Mouse (Mus musculus): Measurements from ENCODE around the gene Traf1. TPM values are rescaled to one million over a fixed set of nuclear protein-coding genes. Genes with fewer than 3 reads are reported as not detected.
A peak's percentile ranks its signal among the peaks of the same experiment; 100 is the strongest.

Gene Traf1
- polyA plus RNA-seq, 1 experiment from 2014 or later = 2.9 TPM

DNA sequence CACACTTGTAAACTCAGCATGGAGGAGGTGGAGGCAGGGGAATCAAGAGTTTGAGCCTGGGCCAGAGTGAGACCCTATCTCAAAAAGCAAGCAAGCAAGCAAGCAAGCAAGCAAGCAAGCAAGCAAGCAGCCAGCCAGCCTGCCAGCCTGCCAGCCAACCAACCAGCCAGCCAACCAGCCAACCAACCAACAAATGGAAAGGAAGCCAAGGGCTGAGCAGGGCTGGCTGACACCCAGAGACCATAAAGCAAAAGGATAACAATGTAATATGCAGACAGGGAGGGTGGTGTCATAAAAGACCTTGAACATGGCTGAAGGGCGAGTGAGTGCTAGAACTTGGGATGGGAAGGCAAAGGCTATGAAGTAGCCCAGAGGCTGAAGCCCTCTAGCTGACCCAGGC lies 61.2 kb downstream of the Traf1 start:
- no peak overlapping the region for H3K4me2 ChIP-seq (ENCODE audit: low read depth, low read length)
- peaks cover 8% of the 10 kb centered on the region for H3K4me1 ChIP-seq (ENCODE audit: control insufficient read depth, insufficient read depth, low read length)
- H3K9me3 ChIP-seq (ENCODE audit: control insufficient read depth, low read length) = no peaks in the 10 kb centered on the region
- no peak overlapping the region for H3K9ac ChIP-seq (ENCODE audit: low read depth, low read length)
- H3K36me3 ChIP-seq (ENCODE audit: control insufficient read depth, insufficient read depth, low read length) = no peaks in the 10 kb centered on the region
- no peak overlapping the region for H3K4me3 ChIP-seq (ENCODE audit: low read length)
- 86% methylated on average over 1 of the region's 1 CpGs for WGBS
- no peak overlapping the region for H3K27ac ChIP-seq (ENCODE audit: low read length)
- no peaks in the 10 kb centered on the region for H3K27me3 ChIP-seq (replicated peaks; ENCODE audit: control insufficient read depth, insufficient read depth, low read length)
- ATAC-seq = no peak

DNA sequence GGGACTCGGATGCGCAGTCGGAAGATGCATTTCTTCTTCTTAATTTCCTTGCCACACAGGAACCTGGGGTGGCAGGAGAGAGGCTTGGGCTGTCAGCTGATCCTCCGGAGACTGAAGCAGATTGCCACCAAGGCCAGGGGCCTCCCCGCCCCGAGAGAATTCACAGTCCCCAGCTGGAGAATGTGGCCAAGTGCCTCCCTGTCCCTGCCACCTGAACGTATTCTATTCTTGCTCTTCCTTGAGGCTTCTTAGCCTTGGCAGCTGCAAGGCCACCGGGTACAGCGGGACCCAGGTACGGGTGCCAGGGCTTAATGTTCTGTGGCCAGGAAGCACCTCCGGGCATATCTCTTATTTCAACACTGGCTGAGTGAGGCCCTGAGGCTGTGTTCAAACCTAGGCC lies 61.9 kb downstream of the Traf1 start:
- no peak overlapping the region for H3K27ac ChIP-seq (ENCODE audit: low read length)
- H3K4me1 ChIP-seq (ENCODE audit: control insufficient read depth, insufficient read depth, low read length) = peaks cover 7% of the 10 kb centered on the region
- H3K4me3 ChIP-seq (ENCODE audit: low read length) = no peak overlapping the region
- no peaks in the 10 kb centered on the region for H3K9me3 ChIP-seq (ENCODE audit: control insufficient read depth, low read length)
- H3K27me3 ChIP-seq (replicated peaks; ENCODE audit: control insufficient read depth, insufficient read depth, low read length) = no peaks in the 10 kb centered on the region
- H3K4me2 ChIP-seq (ENCODE audit: low read depth, low read length) = no peak overlapping the region
- H3K36me3 ChIP-seq (ENCODE audit: control insufficient read depth, insufficient read depth, low read length) = no peaks in the 10 kb centered on the region
- 87% methylated on average over 11 of the region's 11 CpGs for WGBS
- H3K9ac ChIP-seq (ENCODE audit: low read depth, low read length) = no peak overlapping the region
- ATAC-seq = no peak

DNA sequence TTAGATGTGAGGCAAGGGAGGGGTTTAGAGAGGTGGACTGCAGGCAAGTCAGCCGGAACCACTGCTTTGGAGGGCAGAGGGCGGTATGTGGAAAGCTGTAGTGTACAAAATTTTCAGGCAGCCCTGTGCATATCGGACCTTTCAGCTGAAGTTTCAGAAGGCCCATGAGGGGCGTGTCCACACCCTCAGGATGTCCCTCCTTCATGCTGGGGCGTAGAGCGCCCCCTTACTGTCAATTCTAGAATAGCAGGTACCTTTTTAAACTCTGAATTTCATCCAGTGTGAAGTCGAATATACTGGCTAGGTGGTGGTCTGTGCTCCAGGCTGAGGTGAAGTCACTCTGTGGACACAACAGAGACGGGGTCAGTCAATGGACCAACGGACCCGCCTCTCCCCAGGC lies 63.8 kb downstream of the Traf1 start:
- no peak overlapping the region for H3K27ac ChIP-seq (ENCODE audit: low read length)
- no peak overlapping the region for H3K4me3 ChIP-seq (ENCODE audit: low read length)
- 25% methylated on average over 10 of the region's 10 CpGs for WGBS
- no peak overlapping the region for H3K9ac ChIP-seq (ENCODE audit: low read depth, low read length)
- no peak overlapping the region for H3K4me2 ChIP-seq (ENCODE audit: low read depth, low read length)
- H3K36me3 ChIP-seq (ENCODE audit: control insufficient read depth, insufficient read depth, low read length) = no peaks in the 10 kb centered on the region
- H3K9me3 ChIP-seq (ENCODE audit: control insufficient read depth, low read length) = no peaks in the 10 kb centered on the region
- no peaks in the 10 kb centered on the region for H3K27me3 ChIP-seq (replicated peaks; ENCODE audit: control insufficient read depth, insufficient read depth, low read length)
- ATAC-seq = peak; percentile 63; the same call in 1 of the 2 replicates
- no peaks in the 10 kb centered on the region for H3K4me1 ChIP-seq (ENCODE audit: control insufficient read depth, insufficient read depth, low read length)

DNA sequence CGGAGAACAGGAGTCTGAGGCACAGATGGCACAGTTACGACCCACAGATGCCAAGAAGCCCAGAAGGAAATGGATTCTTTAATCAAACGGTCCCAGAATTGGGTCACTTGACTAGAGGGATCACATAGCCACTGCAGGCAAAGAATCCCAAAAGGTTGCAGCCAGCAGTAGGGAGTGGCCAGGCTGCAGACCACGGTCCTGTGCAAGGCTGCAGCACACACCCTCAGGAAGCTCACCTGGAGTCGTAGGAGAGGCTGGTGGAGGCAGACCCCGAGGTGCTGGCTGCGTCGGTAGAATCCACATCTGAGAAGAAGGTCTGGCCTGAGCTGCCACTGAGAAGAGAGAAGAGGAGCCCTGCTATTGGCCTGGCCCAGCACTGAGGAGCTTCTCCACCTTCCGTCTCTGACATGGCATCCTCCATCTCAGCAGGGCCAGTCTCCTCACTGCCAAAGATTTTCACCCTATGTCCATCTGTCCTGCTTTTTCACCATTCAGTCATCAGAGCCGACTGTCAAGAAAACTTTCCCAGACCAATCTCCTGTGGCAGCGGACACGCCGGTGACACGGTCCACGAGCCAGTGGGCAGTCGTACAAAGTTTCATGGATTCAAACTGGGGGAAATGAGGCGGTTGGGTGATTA lies 64.6 kb downstream of the Traf1 start:
- H3K36me3 ChIP-seq (ENCODE audit: control insufficient read depth, insufficient read depth, low read length) = no peaks in the 10 kb centered on the region
- H3K27ac ChIP-seq (ENCODE audit: low read length) = no peak overlapping the region
- H3K9me3 ChIP-seq (ENCODE audit: control insufficient read depth, low read length) = no peaks in the 10 kb centered on the region
- H3K9ac ChIP-seq (ENCODE audit: low read depth, low read length) = no peak overlapping the region
- H3K4me2 ChIP-seq (ENCODE audit: low read depth, low read length) = no peak overlapping the region
- no peak for ATAC-seq
- H3K27me3 ChIP-seq (replicated peaks; ENCODE audit: control insufficient read depth, insufficient read depth, low read length) = no peaks in the 10 kb centered on the region
- no peaks in the 10 kb centered on the region for H3K4me1 ChIP-seq (ENCODE audit: control insufficient read depth, insufficient read depth, low read length)
- no peak overlapping the region for H3K4me3 ChIP-seq (ENCODE audit: low read length)
- WGBS = 88% methylated on average over 17 of the region's 17 CpGs

DNA sequence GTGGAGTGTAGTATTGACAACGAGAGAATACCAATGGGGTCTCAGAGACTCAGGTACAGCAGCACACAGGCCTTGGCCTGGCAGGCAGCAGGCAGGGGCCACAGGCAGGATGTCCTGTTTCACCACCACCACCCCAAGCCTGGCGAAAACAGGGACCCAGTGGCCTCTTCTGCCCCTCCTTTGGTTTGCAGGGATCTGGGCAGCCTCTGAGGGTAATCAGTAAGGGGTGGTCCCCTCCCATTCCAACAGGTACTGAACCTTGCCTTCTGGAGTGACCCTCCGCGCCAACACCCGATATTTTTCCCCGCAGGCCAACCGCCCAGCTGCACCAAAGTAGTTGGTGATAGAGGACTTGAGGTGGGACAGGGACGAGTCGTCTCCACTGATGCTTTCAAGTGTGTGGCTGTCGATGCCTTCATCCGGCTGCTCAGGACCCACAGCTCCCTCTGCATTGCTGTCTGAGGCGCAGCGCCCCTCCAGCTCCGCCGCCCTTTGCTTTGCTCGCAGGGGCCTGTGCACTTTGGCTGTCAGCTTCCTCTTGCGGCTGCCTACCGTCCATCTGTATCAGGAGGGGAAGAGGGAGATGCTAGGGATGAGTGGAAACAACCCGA lies 66.0 kb downstream of the Traf1 start:
- H3K9ac ChIP-seq (ENCODE audit: low read depth, low read length) = no peak overlapping the region

DNA sequence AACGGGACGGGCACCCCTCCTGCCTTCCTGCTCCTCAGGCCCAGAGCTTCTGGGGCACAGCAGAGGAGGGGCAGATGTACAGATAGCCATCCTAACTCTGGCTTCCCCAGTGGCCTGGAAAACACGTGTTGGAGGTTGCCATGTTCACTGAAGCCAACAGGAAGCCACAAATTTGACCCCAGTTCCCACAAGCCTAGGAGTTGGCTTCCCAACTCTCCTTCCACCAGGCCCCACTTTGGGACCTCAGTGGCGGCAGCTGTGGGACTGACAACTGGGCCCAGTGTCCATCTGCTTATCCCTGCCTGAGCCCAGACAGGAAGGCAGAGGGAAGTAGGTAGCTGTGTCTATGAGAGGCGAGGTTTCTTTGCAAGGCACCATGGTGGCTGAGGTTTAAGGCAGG lies 67.6 kb downstream of the Traf1 start:
- H3K9ac ChIP-seq (ENCODE audit: low read depth, low read length) = no peak overlapping the region
- no peak for ATAC-seq
- 69% methylated on average over 5 of the region's 5 CpGs for WGBS
- no peak overlapping the region for H3K4me2 ChIP-seq (ENCODE audit: low read depth, low read length)
- H3K9me3 ChIP-seq (ENCODE audit: control insufficient read depth, low read length) = no peaks in the 10 kb centered on the region
- H3K4me3 ChIP-seq (ENCODE audit: low read length) = no peak overlapping the region
- no peaks in the 10 kb centered on the region for H3K36me3 ChIP-seq (ENCODE audit: control insufficient read depth, insufficient read depth, low read length)
- H3K27ac ChIP-seq (ENCODE audit: low read length) = no peak overlapping the region
- no peaks in the 10 kb centered on the region for H3K27me3 ChIP-seq (replicated peaks; ENCODE audit: control insufficient read depth, insufficient read depth, low read length)
- H3K4me1 ChIP-seq (ENCODE audit: control insufficient read depth, insufficient read depth, low read length) = no peaks in the 10 kb centered on the region

More for the DNA sequence above, 66.0 kb downstream of the Traf1 start:
- Histone ChIP-seq H3K4me3 (ENCODE audit: low read length) (no peak overlapping the region), H3K36me3 (ENCODE audit: control insufficient read depth, insufficient read depth, low read length) (no peaks in the 10 kb centered on the region), H3K27me3 (replicated peaks; ENCODE audit: control insufficient read depth, insufficient read depth, low read length) (no peaks in the 10 kb centered on the region), H3K9me3 (ENCODE audit: control insufficient read depth, low read length) (no peaks in the 10 kb centered on the region), H3K4me2 (ENCODE audit: low read depth, low read length) (no peak overlapping the region), H3K4me1 (ENCODE audit: control insufficient read depth, insufficient read depth, low read length) (no peaks in the 10 kb centered on the region), H3K27ac (ENCODE audit: low read length) (no peak overlapping the region)
- 85% methylated on average over 19 of the region's 19 CpGs for WGBS
- ATAC-seq = no peak

Other genes with a start within 250 kb of the Traf1 start
- 56.6 and 61.3 TPM in 2 replicates for gene Gapvd1, start 206.5 kb downstream of the Traf1 start, polyA plus RNA-seq (2015; fragmentation: Nextera tagmentation; extraction: Ambion mirVana)
- 991 and 1,092 TPM in 2 replicates for gene Hspa5, start 189.8 kb downstream of the Traf1 start, polyA plus RNA-seq (2015; fragmentation: Nextera tagmentation; extraction: Ambion mirVana)
- 40.9 and 47.0 TPM in 2 replicates for gene Rabepk, start 161.9 kb downstream of the Traf1 start, polyA plus RNA-seq (2015; fragmentation: Nextera tagmentation; extraction: Ambion mirVana)
- 60.0 and 61.2 TPM in 2 replicates for gene Fbxw2, start 135.5 kb downstream of the Traf1 start, polyA plus RNA-seq (2015; fragmentation: Nextera tagmentation; extraction: Ambion mirVana)
- not detected in 2 replicates for gene Gm34653, start 128.8 kb downstream of the Traf1 start, polyA plus RNA-seq (2015; fragmentation: Nextera tagmentation; extraction: Ambion mirVana)
- gene Cutal, start 87.4 kb downstream of the Traf1 start, polyA plus RNA-seq (2015; fragmentation: Nextera tagmentation; extraction: Ambion mirVana) = 11.8 and 13.9 TPM in 2 replicates
- gene Psmd5, start 86.8 kb downstream of the Traf1 start, polyA plus RNA-seq (2015; fragmentation: Nextera tagmentation; extraction: Ambion mirVana) = 100 and 103 TPM in 2 replicates
- 6.0 and 6.7 TPM in 2 replicates for gene Phf19, start 47.7 kb downstream of the Traf1 start, polyA plus RNA-seq (2015; fragmentation: Nextera tagmentation; extraction: Ambion mirVana)
- 0.72 and 1.2 TPM in 2 replicates for gene Hc, start 99.7 kb upstream of the Traf1 start, polyA plus RNA-seq (2015; fragmentation: Nextera tagmentation; extraction: Ambion mirVana)
- gene AI182371, start 139.8 kb upstream of the Traf1 start, polyA plus RNA-seq (2015; fragmentation: Nextera tagmentation; extraction: Ambion mirVana) = 0.39 and 0.87 TPM in 2 replicates
- 15.7 and 17.3 TPM in 2 replicates for gene Cntrl, start 147.7 kb upstream of the Traf1 start, polyA plus RNA-seq (2015; fragmentation: Nextera tagmentation; extraction: Ambion mirVana)
- gene Rab14, start 239.3 kb upstream of the Traf1 start, polyA plus RNA-seq (2015; fragmentation: Nextera tagmentation; extraction: Ambion mirVana) = 343 and 359 TPM in 2 replicates